Mouse (Mus musculus) CH12.LX (cell line): ENCODE data around the gene Txlnb. TPM values are rescaled to one million over a fixed set of nuclear protein-coding genes. Genes with fewer than 3 reads are reported as not detected.
"Not testable (repeated sequence)": the region's sequence is repeated elsewhere in the genome, so short reads cannot be mapped to it uniquely, and the experiment has no call there.

Experiments used
- DNase-seq: peaks from one replicate; pipeline ENCODE4 v3.0.0-alpha.2; 2013; ENCODE audit errors: extremely low read depth
- H3K27ac ChIP-seq: 2 replicates; pipeline ENCODE4 v1.5.1; 2012; ENCODE audit warnings: low read depth, mild to moderate bottlenecking, control low read depth, moderate library complexity; ENCODE audit not compliant: insufficient read depth
- H3K27me3 ChIP-seq: replicated peaks from 2 replicates; pipeline ENCODE3; 2012; ENCODE audit warnings: inconsistent platforms
- H3K36me3 ChIP-seq, 2 experiments: replicated peaks in 1 of 2; 2 replicates each; pipeline versions ENCODE3 to v1.6.1; 2012; ENCODE audit warnings: inconsistent platforms in 1 of 2, low read length in 1 of 2, mild to moderate bottlenecking in 1 of 2, mixed read lengths in 1 of 2, moderate library complexity in 1 of 2; ENCODE audit not compliant: control insufficient read depth in 1 of 2, insufficient read depth in 1 of 2
- H3K4me1 ChIP-seq, 2 experiments: 2 replicates each; pipeline ENCODE4 v1.6.1; 2012; ENCODE audit warnings: inconsistent platforms in 1 of 2, moderate library complexity in 1 of 2; ENCODE audit not compliant: insufficient read depth in 2 of 2, control insufficient read depth in 1 of 2
- H3K4me2 ChIP-seq: 2 replicates; pipeline ENCODE4 v1.6.1; 2012; ENCODE audit warnings: low read depth, mild to moderate bottlenecking, control low read depth; ENCODE audit not compliant: poor library complexity, insufficient read depth, severe bottlenecking
- H3K4me3 ChIP-seq, 3 experiments: fragments of 150-350 bp in 1 of 3; sonication (generic) in 1 of 3; replicated peaks in 1 of 3; 2 replicates each; pipeline versions ENCODE3 to v1.5.1; 2011 to 2012; ENCODE audit warnings: low read depth in 2 of 3, low read length in 2 of 3, mild to moderate bottlenecking in 2 of 3, moderate library complexity in 2 of 3, control low read depth in 1 of 3, improper control_type of control experiment in 1 of 3, inconsistent platforms in 1 of 3, mixed read lengths in 1 of 3; ENCODE audit not compliant: poor library complexity in 1 of 3
- H3K79me2 ChIP-seq: replicated peaks from 2 replicates; pipeline ENCODE4 v1.6.1; 2012; ENCODE audit warnings: mild to moderate bottlenecking, moderate library complexity; ENCODE audit not compliant: control insufficient read depth, poor library complexity, insufficient read depth, severe bottlenecking; ENCODE audit errors: extremely low read depth
- H3K9ac ChIP-seq: 2 replicates; pipeline ENCODE4 v1.6.1; 2012; ENCODE audit warnings: low read depth, mild to moderate bottlenecking, control low read depth, moderate library complexity; ENCODE audit not compliant: insufficient read depth
- H3K9me3 ChIP-seq: replicated peaks from 2 replicates; pipeline ENCODE3; 2012; ENCODE audit warnings: low read length, inconsistent platforms, mixed read lengths
- CTCF ChIP-seq, 2 experiments: IDR thresholded peaks in 1 of 2; conservative IDR thresholded peaks in 1 of 2; 2 replicates each; pipeline ENCODE4 v1.5.1; 2011 to 2012; ENCODE audit warnings: low read depth in 2 of 2, low read length in 2 of 2, improper control_type of control experiment in 1 of 2, inconsistent platforms in 1 of 2, mild to moderate bottlenecking in 1 of 2, moderate library complexity in 1 of 2
- ELF1 ChIP-seq: IDR thresholded peaks from 2 replicates; pipeline ENCODE4 v1.6.1; 2014; ENCODE audit warnings: low read depth, mild to moderate bottlenecking, inconsistent platforms, low read length, improper control_type of control experiment
- EP300 ChIP-seq: IDR thresholded peaks from 2 replicates; pipeline ENCODE4 v1.6.1; 2011; ENCODE audit warnings: low read length, improper control_type of control experiment
- GABPA ChIP-seq: IDR thresholded peaks from 2 replicates; pipeline ENCODE4 v1.6.1; 2012; ENCODE audit warnings: low read depth, low read length, improper control_type of control experiment, inconsistent platforms; ENCODE audit not compliant: insufficient replicate concordance
- JUND ChIP-seq: conservative IDR thresholded peaks from 2 replicates; pipeline ENCODE4 v1.6.1; 2011; ENCODE audit warnings: low read depth, low read length, improper control_type of control experiment
- MAFK ChIP-seq: IDR thresholded peaks from 2 replicates; pipeline ENCODE4 v1.6.1; 2011; ENCODE audit warnings: low read length, improper control_type of control experiment; ENCODE audit not compliant: insufficient replicate concordance
- MAX ChIP-seq: IDR thresholded peaks from 2 replicates; pipeline ENCODE4 v1.6.1; 2011; ENCODE audit warnings: low read length, improper control_type of control experiment
- MYC ChIP-seq: IDR thresholded peaks from 2 replicates; pipeline ENCODE4 v1.6.1; 2011; ENCODE audit warnings: low read depth, mild to moderate bottlenecking, improper control_type of control experiment, low read length
- PAX5 ChIP-seq: IDR thresholded peaks from 2 replicates; pipeline ENCODE4 v1.6.1; 2012; ENCODE audit warnings: low read length, inconsistent platforms, mixed read lengths
- RAD21 ChIP-seq: IDR thresholded peaks from 2 replicates; pipeline ENCODE4 v1.6.1; 2011; ENCODE audit warnings: low read depth, mild to moderate bottlenecking, low read length, improper control_type of control experiment, moderate library complexity
- RCOR1 ChIP-seq: conservative IDR thresholded peaks from 2 replicates; pipeline ENCODE4 v1.6.1; 2012; ENCODE audit warnings: low read depth, mild to moderate bottlenecking, inconsistent platforms, low read length, improper control_type of control experiment
- SMC3 ChIP-seq: IDR thresholded peaks from 2 replicates; pipeline ENCODE4 v1.6.1; 2011; ENCODE audit warnings: low read depth, low read length, improper control_type of control experiment
- TCF12 ChIP-seq: IDR thresholded peaks from 2 replicates; pipeline ENCODE4 v1.6.1; 2014; ENCODE audit warnings: low read depth, mild to moderate bottlenecking, inconsistent platforms, low read length, improper control_type of control experiment
- UBTF ChIP-seq: IDR thresholded peaks from 2 replicates; pipeline ENCODE4 v1.6.1; 2012; ENCODE audit warnings: low read depth, mild to moderate bottlenecking, inconsistent platforms, low read length, improper control_type of control experiment, moderate library complexity
- USF2 ChIP-seq: conservative IDR thresholded peaks from 2 replicates; pipeline ENCODE4 v1.6.1; 2011; ENCODE audit warnings: low read depth, low read length, improper control_type of control experiment
- ZKSCAN1 ChIP-seq: IDR thresholded peaks from 2 replicates; pipeline ENCODE4 v1.6.1; 2012; ENCODE audit warnings: low read depth, inconsistent platforms, low read length, improper control_type of control experiment, borderline replicate concordance
- dilution Hi-C: fragments of 300-500 bp; cut with MboI; formaldehyde crosslinking; loops from 2 replicates; pipeline ENCODE4 v1.14.3; 2020; ENCODE audit warnings: low sequenced_read_pairs; ENCODE audit not compliant: extremely low pct_unique_long_range_greater_than_20kb, extremely low pct_ligation_motif_present
- in situ Hi-C: fragments of 300-500 bp; cut with MboI; formaldehyde crosslinking; loops from 3 replicates; pipeline ENCODE4 v1.14.3; 2019; ENCODE audit warnings: low sequenced_read_pairs, low pct_ligation_motif_present, low pct_unique_long_range_greater_than_20kb, mixed read lengths
- polyA plus RNA-seq: library from polyadenylated mRNA; unstranded; fragments of >175 nt; gene quantifications from 2 replicates; pipeline ENCODE4 v1.2.1, GENCODE M21; 2012; ENCODE audit warnings: low read depth; ENCODE audit not compliant: insufficient read length
- total RNA-seq, 2 experiments: library from RNA; depleted of rRNA; stranded (reverse); fragments of 300-350 nt in 1 of 2; fragments of >200 nt in 1 of 2; gene quantifications; 2 replicates each; pipeline ENCODE4 v1.2.3; 2012 to 2014

Gene Txlnb
- total and polyA plus RNA-seq, 3 experiments = 2.0 to 5.1 (median 4.9) TPM

DNA sequence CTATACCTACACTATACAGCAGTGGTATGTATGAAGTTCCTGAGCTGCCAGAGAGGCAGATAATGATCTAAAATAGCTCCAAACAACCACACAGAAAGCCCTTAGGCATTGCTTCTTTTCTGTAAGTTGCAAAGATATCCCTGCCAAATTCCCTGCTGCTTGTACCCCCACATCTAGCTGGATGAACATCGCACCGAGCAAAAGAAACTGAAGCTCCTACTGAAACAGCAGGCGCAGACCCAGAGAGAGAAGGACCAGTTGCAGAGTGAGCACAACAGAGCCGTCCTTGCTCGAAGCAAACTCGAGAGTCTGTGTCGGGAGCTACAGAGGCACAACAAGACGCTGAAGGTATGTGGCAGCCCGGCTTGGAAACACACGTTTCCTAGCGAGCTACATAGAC, 19.0 kb downstream of the Txlnb start:
- no peak for TF ChIP-seq UBTF
- no peak for TF ChIP-seq RCOR1
- TF ChIP-seq TCF12 = no peak
- no peak for TF ChIP-seq JUND
- TF ChIP-seq GABPA = no peak
- no peak for TF ChIP-seq EP300
- no peak for TF ChIP-seq MAFK
- TF ChIP-seq MYC = no peak
- no peak for TF ChIP-seq SMC3
- no peak for TF ChIP-seq RAD21
- TF ChIP-seq PAX5 = no peak
- no peak for TF ChIP-seq USF2
- no peak for TF ChIP-seq MAX
- no peak for TF ChIP-seq ELF1
- Histone ChIP-seq H3K4me2 (no peak overlapping the region), H3K4me3 (no peak overlapping the region), H3K9ac (no peak overlapping the region), H3K4me1 (no peaks in the 10 kb centered on the region), H3K79me2 (no peaks in the 10 kb centered on the region), H3K27ac (no peak overlapping the region), H3K36me3 (peaks cover 2 to 14% of the 10 kb centered on the region in 2 experiments), H3K27me3 (no peaks in the 10 kb centered on the region), H3K9me3 (no peaks in the 10 kb centered on the region)
- no peak for DNase-seq
- in situ Hi-C loops (no loop called here), dilution Hi-C loops (no loop called here)

DNA sequence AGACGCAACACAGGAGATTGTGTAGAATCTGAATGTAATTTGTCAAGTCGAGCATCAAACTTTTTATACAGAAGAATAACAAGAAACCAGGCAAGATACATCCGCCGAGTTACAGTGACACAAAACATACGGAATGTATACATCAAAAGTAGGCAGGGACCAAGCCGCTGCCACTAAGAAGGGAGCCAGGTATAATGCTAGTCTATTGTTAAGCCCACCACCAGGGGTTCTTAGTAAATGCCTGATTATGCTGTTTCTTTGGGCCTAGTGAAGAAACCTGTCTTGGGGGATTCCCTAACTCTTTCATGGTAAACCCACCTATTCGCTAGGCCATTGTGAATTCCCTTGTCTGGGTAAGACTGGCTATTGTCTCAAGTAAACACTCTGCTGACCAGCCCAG, 24.4 kb downstream of the Txlnb start:
- H3K4me1 ChIP-seq, H3K4me2 ChIP-seq, H3K4me3 ChIP-seq, H3K9me3 ChIP-seq, H3K79me2 ChIP-seq, H3K9ac ChIP-seq, dilution Hi-C loops, in situ Hi-C loops, DNase-seq, H3K36me3 ChIP-seq, H3K27ac ChIP-seq, H3K27me3 ChIP-seq: not testable (repeated sequence)

DNA sequence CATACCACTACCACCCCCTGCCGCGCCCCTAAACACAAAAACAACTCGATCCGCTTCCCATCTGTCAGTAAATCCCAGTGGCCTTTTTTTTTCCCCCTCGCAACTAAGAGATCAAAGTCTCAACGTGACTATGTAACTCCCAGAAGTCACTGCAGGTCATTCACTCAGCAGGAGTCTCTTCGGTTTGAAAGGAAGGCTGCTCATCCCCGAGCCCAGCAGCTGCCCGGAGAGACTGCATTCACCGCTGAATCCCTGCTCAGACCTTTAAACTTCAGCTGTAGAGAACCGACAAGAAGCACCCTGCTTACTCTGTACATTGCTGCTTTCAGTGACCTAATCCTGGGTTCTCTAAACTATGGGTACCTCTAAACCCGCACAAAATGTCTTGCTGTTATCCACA, 31.4 kb downstream of the Txlnb start:
- DNase-seq = no peak
- Histone ChIP-seq H3K9ac (no peak overlapping the region), H3K36me3 (peaks cover 0 to 33% of the 10 kb centered on the region in 2 experiments), H3K4me2 (no peak overlapping the region), H3K4me3 (no peak overlapping the region), H3K27me3 (no peaks in the 10 kb centered on the region), H3K27ac (no peak overlapping the region), H3K9me3 (no peaks in the 10 kb centered on the region), H3K4me1 (no peaks in the 10 kb centered on the region), H3K79me2 (no peaks in the 10 kb centered on the region)
- in situ Hi-C loops = no loop called here
- TF ChIP-seq CTCF (conservative IDR thresholded peaks at IDR 0.05 in 1 of 2, IDR thresholded peaks at IDR 0.05 in 1 of 2; ENCODE audit: low read depth in 2 of 2, low read length in 2 of 2) (no peak), UBTF (no peak), ZKSCAN1 (no peak)
- dilution Hi-C loops = no loop called here
